Mouse (Mus musculus): ENCODE data around the gene 1700001C19Rik.

DNA sequence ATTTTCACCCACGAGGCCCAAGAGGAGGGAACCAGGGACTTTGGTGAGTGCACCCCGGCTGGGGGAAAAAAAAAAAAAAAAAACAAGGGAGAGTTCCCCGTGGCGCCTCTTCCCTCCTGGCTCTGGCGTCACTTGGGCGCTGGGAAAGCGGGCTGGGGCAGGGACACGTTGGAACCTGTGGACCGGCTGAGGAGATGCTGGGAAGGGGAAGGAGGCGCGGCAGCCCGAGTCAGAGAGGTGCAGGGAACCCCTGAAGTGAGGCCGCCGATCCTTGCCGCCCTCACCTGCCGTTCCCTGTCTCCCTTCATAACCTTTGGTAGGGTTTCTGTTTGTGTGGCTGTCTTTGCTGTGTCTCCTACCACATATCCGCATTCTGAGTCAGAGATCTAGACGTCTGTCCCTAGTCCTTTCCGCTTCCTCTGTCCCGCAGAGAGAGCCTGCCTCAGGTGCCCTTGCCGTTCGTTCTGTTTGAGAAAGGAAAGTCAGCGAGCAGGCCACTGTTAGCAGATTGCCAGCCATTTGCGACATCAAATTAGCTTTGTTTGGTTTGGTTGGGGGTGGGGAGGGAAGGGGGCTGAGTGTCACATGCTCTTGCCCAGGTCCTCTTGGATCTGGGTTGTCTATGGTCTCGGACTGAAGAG is at the start of gene 1700001C19Rik:
- TF ChIP-seq CTCF (IDR thresholded peaks at IDR 0.05; ENCODE audit: extremely low read depth, insufficient read depth, insufficient read length, insufficient replicate concordance) (no peak), POLR2A (IDR thresholded peaks at IDR 0.05; ENCODE audit: low read depth, low read length) (no peak)

Measured in spleen, adult 2 months (tissue).